Mouse (Mus musculus) bone marrow macrophage, adult 2 months (primary cell): Measurements from ENCODE around the gene Pitpna. TPM values are rescaled to one million over a fixed set of nuclear protein-coding genes. Genes with fewer than 3 reads are reported as not detected.
"Not testable (repeated sequence)": the region's sequence is repeated elsewhere in the genome, so short reads cannot be mapped to it uniquely, and the experiment has no call there.

Experiments used
- H3K27ac ChIP-seq: 2 replicates; pipeline ENCODE4 v1.5.1; 2012; ENCODE audit warnings: low read depth, low read length; ENCODE audit not compliant: insufficient read depth
- H3K4me1 ChIP-seq: 2 replicates; pipeline ENCODE4 v1.6.1; 2012; ENCODE audit warnings: low read length; ENCODE audit not compliant: control insufficient read depth, insufficient read depth
- H3K4me3 ChIP-seq: 2 replicates; pipeline ENCODE4 v1.5.1; 2012; ENCODE audit warnings: mild to moderate bottlenecking, low read length, moderate library complexity; ENCODE audit not compliant: insufficient read depth
- CTCF ChIP-seq: IDR thresholded peaks from 2 replicates; pipeline ENCODE4 v1.5.1; 2012; ENCODE audit warnings: low read depth, mild to moderate bottlenecking, low read length, moderate library complexity
- POLR2A ChIP-seq: IDR thresholded peaks from 2 replicates; pipeline ENCODE4 v1.6.1; 2012; ENCODE audit warnings: mild to moderate bottlenecking, low read depth, low read length, borderline replicate concordance
- polyA plus RNA-seq: library from polyadenylated mRNA; stranded (reverse); fragments of >200 nt; gene quantifications from 2 replicates; pipeline ENCODE4 v1.2.4, GENCODE M21; 2012; ENCODE audit not compliant: missing spikeins, insufficient read depth, insufficient read length

The Pitpna gene
- polyA plus RNA-seq, 1 experiment: 512 TPM

- Histone ChIP-seq H3K4me1 (peaks cover 67% of the 10 kb centered on the region), H3K27ac (peak overlapping the region; percentile 63), H3K4me3 (peak overlapping the region; percentile 91)
- no peak for TF ChIP-seq POLR2A
- no peak for TF ChIP-seq CTCF
Measured at GRCm38 (mm10) chr11:75588285-75588941, 516 bp downstream of the Pitpna start.

DNA sequence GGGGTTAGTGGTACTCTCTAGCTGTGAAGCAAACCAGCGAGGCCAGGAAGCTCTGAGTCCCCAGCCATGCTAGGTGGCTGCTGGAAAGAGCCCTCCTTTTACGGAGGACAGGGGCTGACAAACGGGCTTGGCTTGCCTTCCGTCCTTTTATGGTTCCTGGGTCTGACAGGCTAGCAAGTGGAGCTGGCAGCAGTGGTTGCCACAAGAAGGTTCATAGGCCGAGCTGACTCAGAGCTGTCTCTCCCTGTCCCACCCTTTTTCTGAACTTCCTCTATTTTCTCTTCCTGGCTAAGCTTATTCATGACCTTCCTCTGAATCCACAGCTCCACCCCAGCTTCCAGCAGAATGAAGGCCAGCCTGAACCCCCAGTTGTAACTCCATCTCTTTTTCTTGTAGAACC, 4.7 kb downstream of the Pitpna start:
- Histone ChIP-seq H3K4me1 (peaks cover 73% of the 10 kb centered on the region), H3K27ac (peak overlapping the region; percentile 86), H3K4me3 (peak overlapping the region; percentile 35; the same call in 1 of the 2 replicates)
- TF ChIP-seq POLR2A (no peak), CTCF (no peak)

- TF ChIP-seq CTCF: no peak
- no peak for TF ChIP-seq POLR2A
- Histone ChIP-seq H3K4me3 (no peak overlapping the region), H3K4me1 (peaks cover 75% of the 10 kb centered on the region), H3K27ac (peak overlapping the region; percentile 14; the same call in 1 of the 2 replicates)
Measured at GRCm38 (mm10) chr11:75594431-75594830, 6.5 kb downstream of the Pitpna start.

GRCm38 (mm10) chr11:75595404-75595803, 7.5 kb downstream of the Pitpna start:
- H3K4me1 ChIP-seq: peaks cover 65% of the 10 kb centered on the region
- H3K27ac ChIP-seq: no peak overlapping the region
- H3K4me3 ChIP-seq: no peak overlapping the region
- TF ChIP-seq POLR2A (no peak), CTCF (no peak)

DNA sequence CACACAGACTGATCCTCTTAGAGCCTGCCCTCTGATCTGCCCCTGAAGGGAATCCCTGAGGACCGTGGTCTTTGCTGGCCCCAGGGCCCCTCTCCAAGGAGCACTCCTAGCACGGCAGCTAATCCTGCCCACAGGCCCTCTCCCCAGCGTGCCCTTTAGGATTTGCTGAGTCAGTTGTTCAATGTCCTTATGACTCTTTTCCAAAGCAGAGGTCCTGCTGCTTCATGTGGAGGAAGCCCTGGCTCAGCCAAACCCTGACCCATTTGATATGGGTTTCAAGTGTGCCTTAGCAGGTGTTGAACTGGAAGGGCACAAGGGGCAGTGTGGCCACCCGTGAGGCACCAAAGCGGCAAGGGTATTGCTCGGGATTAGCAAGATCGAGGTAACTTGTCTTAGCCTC, 7.9 kb downstream of the Pitpna start:
- peaks cover 65% of the 10 kb centered on the region for H3K4me1 ChIP-seq
- TF ChIP-seq POLR2A (no peak), CTCF (no peak)
- no peak overlapping the region for H3K4me3 ChIP-seq
- H3K27ac ChIP-seq: peak overlapping the region; percentile 60

GRCm38 (mm10) chr11:75596726-75597255, 8.9 kb downstream of the Pitpna start:
- H3K27ac ChIP-seq: peak overlapping the region; percentile 60

GRCm38 (mm10) chr11:75598004-75598403, 10.1 kb downstream of the Pitpna start:
- Histone ChIP-seq H3K4me1 (peaks cover 48% of the 10 kb centered on the region), H3K27ac (no peak overlapping the region), H3K4me3 (no peak overlapping the region)
- TF ChIP-seq CTCF (no peak), POLR2A (no peak)

More at GRCm38 (mm10) chr11:75596726-75597255, 8.9 kb downstream of the Pitpna start:
- peaks cover 57% of the 10 kb centered on the region for H3K4me1 ChIP-seq
- H3K4me3 ChIP-seq: no peak overlapping the region
- TF ChIP-seq CTCF: no peak
- no peak for TF ChIP-seq POLR2A

- H3K4me3 ChIP-seq, H3K27ac ChIP-seq: not testable (repeated sequence)
- H3K4me1 ChIP-seq: peaks cover 38% of the 10 kb centered on the region
Measured at GRCm38 (mm10) chr11:75599802-75600201, 11.9 kb downstream of the Pitpna start.

DNA sequence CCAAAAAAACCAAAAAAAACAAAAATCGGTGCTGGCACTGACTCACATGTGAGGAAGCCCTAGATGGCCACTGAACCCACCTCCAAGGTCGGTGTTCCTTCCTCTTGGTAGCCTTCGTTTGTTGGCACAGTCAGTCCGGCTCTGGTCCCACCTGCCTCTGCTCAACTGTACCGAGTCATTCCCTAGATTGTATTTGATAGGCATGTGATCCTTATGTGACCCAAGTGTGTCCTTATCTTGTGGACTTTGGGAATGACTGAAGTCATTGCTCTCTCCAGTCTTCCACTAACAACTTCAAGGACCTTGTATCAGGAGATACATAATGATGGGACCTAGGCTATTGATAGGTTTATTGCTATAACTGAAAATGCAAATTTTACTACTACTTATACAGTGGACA, 16.9 kb downstream of the Pitpna start:
- Histone ChIP-seq H3K27ac (no peak overlapping the region), H3K4me3 (no peak overlapping the region), H3K4me1 (peaks cover 6% of the 10 kb centered on the region)
- TF ChIP-seq POLR2A (no peak), CTCF (no peak)

DNA sequence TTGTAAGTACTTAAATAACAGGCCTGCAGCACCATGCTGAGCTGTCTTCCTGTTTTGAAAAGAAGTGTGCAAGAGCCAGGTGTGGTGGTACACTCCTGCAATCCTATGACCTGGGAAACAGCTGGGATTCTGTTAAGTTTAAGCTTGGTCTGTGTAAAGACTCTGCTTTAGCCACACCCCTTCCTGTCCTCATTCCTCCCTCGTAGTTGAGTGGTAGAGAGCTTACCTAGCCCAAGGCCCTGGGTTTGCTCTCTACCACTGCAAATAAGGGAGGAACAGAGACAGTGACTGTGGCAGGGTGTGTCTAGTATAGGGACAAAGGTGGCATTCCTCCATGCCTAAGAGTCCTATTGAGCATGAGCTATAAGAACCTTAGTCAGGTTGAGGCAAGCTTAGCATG, 17.4 kb downstream of the Pitpna start:
- peaks cover 6% of the 10 kb centered on the region for H3K4me1 ChIP-seq
- no peak overlapping the region for H3K27ac ChIP-seq
- H3K4me3 ChIP-seq: no peak overlapping the region
- no peak for TF ChIP-seq POLR2A
- no peak for TF ChIP-seq CTCF

GRCm38 (mm10) chr11:75608776-75609175, 20.9 kb downstream of the Pitpna start:
- no peak overlapping the region for H3K4me3 ChIP-seq
- H3K27ac ChIP-seq: no peak overlapping the region
- no peak for TF ChIP-seq POLR2A
- TF ChIP-seq CTCF: no peak
- H3K4me1 ChIP-seq: no peaks in the 10 kb centered on the region
